Mouse (Mus musculus): Measurements from ENCODE around the gene Lum. TPM values are rescaled to one million over a fixed set of nuclear protein-coding genes. Genes with fewer than 3 reads are reported as not detected.

Lum gene
- total and polyA plus RNA-seq, 2 experiments from 2014 or later: 4.9 to 7.8 TPM

GRCm38 (mm10) chr10:97591685-97592084 lies 26.8 kb downstream of the Lum start:
- H3K9ac ChIP-seq (replicated peaks; ENCODE audit: low read length, poor library complexity, severe bottlenecking): no peak overlapping the region

GRCm38 (mm10) chr10:97595680-97596079 lies 30.8 kb downstream of the Lum start:
- H3K27ac ChIP-seq (ENCODE audit: low read depth, low read length): no peak overlapping the region
- H3K27me3 ChIP-seq (ENCODE audit: insufficient read depth, low read length): no peaks in the 10 kb centered on the region
- H3K4me2 ChIP-seq (ENCODE audit: low read depth, low read length, poor library complexity, severe bottlenecking): no peak overlapping the region
- H3K36me3 ChIP-seq (ENCODE audit: insufficient read depth, low read length): no peaks in the 10 kb centered on the region
- TF ChIP-seq CTCF (IDR thresholded peaks at IDR 0.05): no peak
- no peaks in the 10 kb centered on the region for H3K9me3 ChIP-seq (ENCODE audit: low read length)
- DNase-seq (ENCODE audit: low spot score) (no peak), ATAC-seq (ENCODE audit: low FRiP score) (no peak)
- no peaks in the 10 kb centered on the region for H3K4me1 ChIP-seq (ENCODE audit: insufficient read depth, low read length)
- no peak overlapping the region for H3K4me3 ChIP-seq (ENCODE audit: low read depth, low read length)
- no peak overlapping the region for H3K9ac ChIP-seq (replicated peaks; ENCODE audit: low read length, poor library complexity, severe bottlenecking)
- WGBS: 80% methylated on average over 1 of the region's 1 CpGs

More at GRCm38 (mm10) chr10:97591685-97592084, 26.8 kb downstream of the Lum start:
- no peaks in the 10 kb centered on the region for H3K4me1 ChIP-seq (ENCODE audit: insufficient read depth, low read length)
- no peak overlapping the region for H3K27ac ChIP-seq (ENCODE audit: low read depth, low read length)
- DNase-seq (ENCODE audit: low spot score) (no peak), ATAC-seq (ENCODE audit: low FRiP score) (no peak)
- H3K4me2 ChIP-seq (ENCODE audit: low read depth, low read length, poor library complexity, severe bottlenecking): no peak overlapping the region
- WGBS: 64% methylated on average over 3 of the region's 3 CpGs
- H3K27me3 ChIP-seq (ENCODE audit: insufficient read depth, low read length): no peaks in the 10 kb centered on the region
- no peaks in the 10 kb centered on the region for H3K9me3 ChIP-seq (ENCODE audit: low read length)
- no peak overlapping the region for H3K4me3 ChIP-seq (ENCODE audit: low read depth, low read length)
- TF ChIP-seq CTCF (IDR thresholded peaks at IDR 0.05): no peak
- no peaks in the 10 kb centered on the region for H3K36me3 ChIP-seq (ENCODE audit: insufficient read depth, low read length)

- 85% methylated on average over 4 of the region's 4 CpGs for WGBS
- no peak for DNase-seq (ENCODE audit: low spot score)
- ATAC-seq (ENCODE audit: low FRiP score): no peak
- H3K9ac ChIP-seq (replicated peaks; ENCODE audit: low read length, poor library complexity, severe bottlenecking): no peak overlapping the region
- no peaks in the 10 kb centered on the region for H3K9me3 ChIP-seq (ENCODE audit: low read length)
- no peak overlapping the region for H3K4me2 ChIP-seq (ENCODE audit: low read depth, low read length, poor library complexity, severe bottlenecking)
- no peak for TF ChIP-seq CTCF (IDR thresholded peaks at IDR 0.05)
- H3K27ac ChIP-seq (ENCODE audit: low read depth, low read length): no peak overlapping the region
- no peaks in the 10 kb centered on the region for H3K36me3 ChIP-seq (ENCODE audit: insufficient read depth, low read length)
- H3K4me1 ChIP-seq (ENCODE audit: insufficient read depth, low read length): no peaks in the 10 kb centered on the region
- no peak overlapping the region for H3K4me3 ChIP-seq (ENCODE audit: low read depth, low read length)
- no peaks in the 10 kb centered on the region for H3K27me3 ChIP-seq (ENCODE audit: insufficient read depth, low read length)
Measured at GRCm38 (mm10) chr10:97601744-97602143, 36.8 kb downstream of the Lum start.

GRCm38 (mm10) chr10:97603256-97603655 lies 38.3 kb downstream of the Lum start:
- Histone ChIP-seq H3K9ac (replicated peaks; ENCODE audit: low read length, poor library complexity, severe bottlenecking) (no peak overlapping the region), H3K4me2 (ENCODE audit: low read depth, low read length, poor library complexity, severe bottlenecking) (no peak overlapping the region), H3K27ac (ENCODE audit: low read depth, low read length) (no peak overlapping the region), H3K4me3 (ENCODE audit: low read depth, low read length) (no peak overlapping the region), H3K4me1 (ENCODE audit: insufficient read depth, low read length) (no peaks in the 10 kb centered on the region), H3K27me3 (ENCODE audit: insufficient read depth, low read length) (no peaks in the 10 kb centered on the region), H3K9me3 (ENCODE audit: low read length) (no peaks in the 10 kb centered on the region), H3K36me3 (ENCODE audit: insufficient read depth, low read length) (no peaks in the 10 kb centered on the region)
- DNase-seq (ENCODE audit: low spot score) (no peak), ATAC-seq (ENCODE audit: low FRiP score) (no peak)
- no peak for TF ChIP-seq CTCF (IDR thresholded peaks at IDR 0.05)

- no peak for DNase-seq (ENCODE audit: low spot score)
- H3K9ac ChIP-seq (replicated peaks; ENCODE audit: low read length, poor library complexity, severe bottlenecking): no peak within 1 kb of the TSS
- H3K4me2 ChIP-seq (ENCODE audit: low read depth, low read length, poor library complexity, severe bottlenecking): no peak within 1 kb of the TSS
- H3K9me3 ChIP-seq (ENCODE audit: low read length): no peaks in the 10 kb centered on the region
- no peaks in the 10 kb centered on the region for H3K27me3 ChIP-seq (ENCODE audit: insufficient read depth, low read length)
- no peak within 1 kb of the TSS for H3K4me3 ChIP-seq (ENCODE audit: low read depth, low read length)
- 80% methylated on average over 2 of the region's 2 CpGs for WGBS
- ATAC-seq (ENCODE audit: low FRiP score): no peak
- H3K4me1 ChIP-seq (ENCODE audit: insufficient read depth, low read length): no peaks in the 10 kb centered on the region
- no peak for TF ChIP-seq CTCF (IDR thresholded peaks at IDR 0.05)
- H3K27ac ChIP-seq (ENCODE audit: low read depth, low read length): no peak within 1 kb of the TSS
- H3K36me3 ChIP-seq (ENCODE audit: insufficient read depth, low read length): no peaks in the 10 kb centered on the region
Measured at GRCm38 (mm10) chr10:97606579-97606978, 41.7 kb downstream of the Lum start, which contains the start of gene Kera. Kera (plus strand) TSS chr10:97606879.

Other genes starting within 250 kb of the Lum start
- 52.2 and 56.7 TPM in 2 replicates for gene Dcn, start 85.5 kb upstream of the Lum start, total RNA-seq (2014; rRNA removed)
- 52.2 and 57.3 TPM in 2 replicates for gene Dcn, start 85.5 kb upstream of the Lum start, polyA plus RNA-seq (2015; fragmentation: Nextera tagmentation; extraction: Ambion mirVana)
- gene Kera, start 41.8 kb downstream of the Lum start, total RNA-seq (2014; rRNA removed): not detected in 2 replicates
- not detected in 2 replicates for gene Kera, start 41.8 kb downstream of the Lum start, polyA plus RNA-seq (2015; fragmentation: Nextera tagmentation; extraction: Ambion mirVana)
- 0.55 and 0.57 TPM in 2 replicates for gene Epyc, start 78.9 kb downstream of the Lum start, total RNA-seq (2014; rRNA removed)
- 0.54 and 0.98 TPM in 2 replicates for gene Epyc, start 78.9 kb downstream of the Lum start, polyA plus RNA-seq (2015; fragmentation: Nextera tagmentation; extraction: Ambion mirVana)
- gene Ccer1, start 127.9 kb downstream of the Lum start, total RNA-seq (2014; rRNA removed): not detected in 2 replicates
- gene Ccer1, start 127.9 kb downstream of the Lum start, polyA plus RNA-seq (2015; fragmentation: Nextera tagmentation; extraction: Ambion mirVana): not detected in 2 replicates
- 0.11 TPM in 1 of 2 replicates, not detected in the other for gene C030005K15Rik, start 161.6 kb downstream of the Lum start, total RNA-seq (2014; rRNA removed)
- not detected in 2 replicates for gene C030005K15Rik, start 161.6 kb downstream of the Lum start, polyA plus RNA-seq (2015; fragmentation: Nextera tagmentation; extraction: Ambion mirVana)

Measured in midbrain, postnatal 0 days (tissue).